Mouse (Mus musculus) gonadal fat pad, adult 2 months (tissue): Measurements from ENCODE around the gene Egln1. TPM values are rescaled to one million over a fixed set of nuclear protein-coding genes. Genes with fewer than 3 reads are reported as not detected.

ENCODE experiments used
- polyA plus RNA-seq: library from polyadenylated mRNA; depleted of rRNA; stranded (reverse); fragments of >200 nt; gene quantifications from 2 replicates; pipeline ENCODE4 v1.2.3, GENCODE M21; 2012; rRNA removed

Egln1 gene
- polyA plus RNA-seq, 1 experiment, result 29.5 TPM

Other genes with a start within 250 kb of the Egln1 start
- gene Ttc13, start 227.3 kb downstream of the Egln1 start, polyA plus RNA-seq, result 24.7 and 25.1 TPM in 2 replicates
- 13.3 and 18.3 TPM in 2 replicates for gene Arv1, start 227.2 kb downstream of the Egln1 start, polyA plus RNA-seq
- 5.9 and 7.8 TPM in 2 replicates for gene Fam89a, start 197.5 kb downstream of the Egln1 start, polyA plus RNA-seq
- 4.3 and 5.4 TPM in 2 replicates for gene Trim67, start 156.2 kb downstream of the Egln1 start, polyA plus RNA-seq
- gene Gnpat, start 86.3 kb downstream of the Egln1 start, polyA plus RNA-seq, result 106 and 129 TPM in 2 replicates
- 10.1 and 10.5 TPM in 2 replicates for gene 2810004N23Rik, start 86.2 kb downstream of the Egln1 start, polyA plus RNA-seq
- gene Exoc8, start 51.6 kb downstream of the Egln1 start, polyA plus RNA-seq, result 8.7 and 12.4 TPM in 2 replicates
- 14.8 and 16.2 TPM in 2 replicates for gene Sprtn, start 51.4 kb downstream of the Egln1 start, polyA plus RNA-seq
- gene Tsnax, start 63.7 kb upstream of the Egln1 start, polyA plus RNA-seq, result 49.7 TPM in 2 replicates
- 0.99 and 1.1 TPM in 2 replicates for gene Disc1, start 104.9 kb upstream of the Egln1 start, polyA plus RNA-seq